Mouse (Mus musculus): Measurements from ENCODE around the gene Raf1. TPM values are rescaled to one million over a fixed set of nuclear protein-coding genes. Genes with fewer than 3 reads are reported as not detected.
A peak's percentile ranks its signal among the peaks of the same experiment; 100 is the strongest.

Raf1 gene
- polyA plus RNA-seq, 1 experiment from 2014 or later = 67.4 TPM

- Histone ChIP-seq H3K9me3 (replicated peaks; ENCODE audit: low read length) (no peaks in the 10 kb centered on the region), H3K36me3 (ENCODE audit: insufficient read depth, low read length) (no peaks in the 10 kb centered on the region), H3K27ac (peak overlapping the region; percentile 99), H3K4me1 (replicated peaks; ENCODE audit: insufficient read depth, low read length) (peaks cover 9% of the 10 kb centered on the region), H3K9ac (ENCODE audit: low read depth, low read length) (peak overlapping the region; percentile 100), H3K27me3 (ENCODE audit: insufficient read depth, low read length) (no peaks in the 10 kb centered on the region), H3K4me3 (replicated peaks; ENCODE audit: low read depth, low read length) (peak overlapping the region; percentile 99), H3K4me2 (ENCODE audit: low read length) (peak overlapping the region; percentile 90)
- no peak for TF ChIP-seq CTCF (IDR thresholded peaks at IDR 0.05; ENCODE audit: low read depth)
- no peak for ATAC-seq (replicated peaks; ENCODE audit: low FRiP score, low read depth)
- WGBS = under 1% methylated on average over 13 of the region's 13 CpGs
- DNase-seq (ENCODE audit: low spot score) = peak; percentile 22
Observed at GRCm38 (mm10) chr6:115675166-115675507, 1.3 kb downstream of the Raf1 start.

- Histone ChIP-seq H3K9me3 (replicated peaks; ENCODE audit: low read length) (no peaks in the 10 kb centered on the region), H3K9ac (ENCODE audit: low read depth, low read length) (no peak overlapping the region), H3K27ac (no peak overlapping the region), H3K36me3 (ENCODE audit: insufficient read depth, low read length) (no peaks in the 10 kb centered on the region), H3K27me3 (ENCODE audit: insufficient read depth, low read length) (no peaks in the 10 kb centered on the region), H3K4me3 (replicated peaks; ENCODE audit: low read depth, low read length) (peak overlapping the region; percentile 99), H3K4me1 (replicated peaks; ENCODE audit: insufficient read depth, low read length) (peaks cover 9% of the 10 kb centered on the region), H3K4me2 (ENCODE audit: low read length) (peak overlapping the region; percentile 90)
- ATAC-seq (replicated peaks; ENCODE audit: low FRiP score, low read depth) (no peak), DNase-seq (ENCODE audit: low spot score) (no peak)
- 29% methylated on average over 2 of the region's 2 CpGs for WGBS
- no peak for TF ChIP-seq CTCF (IDR thresholded peaks at IDR 0.05; ENCODE audit: low read depth)
Observed at GRCm38 (mm10) chr6:115674316-115674715, 2.1 kb downstream of the Raf1 start.

- Histone ChIP-seq H3K4me3 (replicated peaks; ENCODE audit: low read depth, low read length) (no peak overlapping the region), H3K27me3 (ENCODE audit: insufficient read depth, low read length) (no peaks in the 10 kb centered on the region), H3K27ac (no peak overlapping the region), H3K9ac (ENCODE audit: low read depth, low read length) (no peak overlapping the region), H3K4me1 (replicated peaks; ENCODE audit: insufficient read depth, low read length) (peaks cover 9% of the 10 kb centered on the region), H3K4me2 (ENCODE audit: low read length) (no peak overlapping the region), H3K9me3 (replicated peaks; ENCODE audit: low read length) (no peaks in the 10 kb centered on the region), H3K36me3 (ENCODE audit: insufficient read depth, low read length) (no peaks in the 10 kb centered on the region)
- no peak for TF ChIP-seq CTCF (IDR thresholded peaks at IDR 0.05; ENCODE audit: low read depth)
- ATAC-seq (replicated peaks; ENCODE audit: low FRiP score, low read depth) (no peak), DNase-seq (ENCODE audit: low spot score) (no peak)
- WGBS = 100% methylated on average over 1 of the region's 1 CpGs
Observed at GRCm38 (mm10) chr6:115672700-115673099, 3.7 kb downstream of the Raf1 start.

- H3K9ac ChIP-seq (ENCODE audit: low read depth, low read length) = no peak overlapping the region
- 77% methylated on average over 4 of the region's 4 CpGs for WGBS
- DNase-seq (ENCODE audit: low spot score) (no peak), ATAC-seq (replicated peaks; ENCODE audit: low FRiP score, low read depth) (no peak)
- no peaks in the 10 kb centered on the region for H3K36me3 ChIP-seq (ENCODE audit: insufficient read depth, low read length)
- no peaks in the 10 kb centered on the region for H3K27me3 ChIP-seq (ENCODE audit: insufficient read depth, low read length)
- H3K9me3 ChIP-seq (replicated peaks; ENCODE audit: low read length) = no peaks in the 10 kb centered on the region
- H3K4me2 ChIP-seq (ENCODE audit: low read length) = no peak overlapping the region
- no peak overlapping the region for H3K27ac ChIP-seq
- H3K4me1 ChIP-seq (replicated peaks; ENCODE audit: insufficient read depth, low read length) = no peaks in the 10 kb centered on the region
- H3K4me3 ChIP-seq (replicated peaks; ENCODE audit: low read depth, low read length) = no peak overlapping the region
- no peak for TF ChIP-seq CTCF (IDR thresholded peaks at IDR 0.05; ENCODE audit: low read depth)
Observed at GRCm38 (mm10) chr6:115666641-115667040, 9.8 kb downstream of the Raf1 start.

- no peaks in the 10 kb centered on the region for H3K27me3 ChIP-seq (ENCODE audit: insufficient read depth, low read length)
- ATAC-seq (replicated peaks; ENCODE audit: low FRiP score, low read depth) = no peak
Observed at GRCm38 (mm10) chr6:115664268-115664667, 12.2 kb downstream of the Raf1 start.

GRCm38 (mm10) chr6:115658802-115659201 lies 17.6 kb downstream of the Raf1 start:
- no peak overlapping the region for H3K4me2 ChIP-seq (ENCODE audit: low read length)
- peaks cover 3% of the 10 kb centered on the region; the same call in 1 of the 2 replicates for H3K4me1 ChIP-seq (replicated peaks; ENCODE audit: insufficient read depth, low read length)
- no peaks in the 10 kb centered on the region for H3K36me3 ChIP-seq (ENCODE audit: insufficient read depth, low read length)
- DNase-seq (ENCODE audit: low spot score) = no peak
- TF ChIP-seq CTCF (IDR thresholded peaks at IDR 0.05; ENCODE audit: low read depth) = no peak
- H3K9ac ChIP-seq (ENCODE audit: low read depth, low read length) = no peak overlapping the region
- no peaks in the 10 kb centered on the region for H3K9me3 ChIP-seq (replicated peaks; ENCODE audit: low read length)
- H3K27me3 ChIP-seq (ENCODE audit: insufficient read depth, low read length) = no peaks in the 10 kb centered on the region
- ATAC-seq (replicated peaks; ENCODE audit: low FRiP score, low read depth) = no peak
- H3K4me3 ChIP-seq (replicated peaks; ENCODE audit: low read depth, low read length) = no peak overlapping the region
- no peak overlapping the region for H3K27ac ChIP-seq

More at GRCm38 (mm10) chr6:115664268-115664667, 12.2 kb downstream of the Raf1 start:
- Histone ChIP-seq H3K9ac (ENCODE audit: low read depth, low read length) (no peak overlapping the region), H3K4me1 (replicated peaks; ENCODE audit: insufficient read depth, low read length) (no peaks in the 10 kb centered on the region), H3K27ac (no peak overlapping the region), H3K4me3 (replicated peaks; ENCODE audit: low read depth, low read length) (no peak overlapping the region), H3K36me3 (ENCODE audit: insufficient read depth, low read length) (no peaks in the 10 kb centered on the region), H3K4me2 (ENCODE audit: low read length) (no peak overlapping the region), H3K9me3 (replicated peaks; ENCODE audit: low read length) (no peaks in the 10 kb centered on the region)
- DNase-seq (ENCODE audit: low spot score) = no peak
- no peak for TF ChIP-seq CTCF (IDR thresholded peaks at IDR 0.05; ENCODE audit: low read depth)
- WGBS = 89% methylated on average over 3 of the region's 3 CpGs

GRCm38 (mm10) chr6:115653939-115654338 lies 22.5 kb downstream of the Raf1 start:
- TF ChIP-seq CTCF (IDR thresholded peaks at IDR 0.05; ENCODE audit: low read depth) = no peak
- peaks cover 21% of the 10 kb centered on the region for H3K4me1 ChIP-seq (replicated peaks; ENCODE audit: insufficient read depth, low read length)

More at GRCm38 (mm10) chr6:115653939-115654338, 22.5 kb downstream of the Raf1 start:
- H3K9ac ChIP-seq (ENCODE audit: low read depth, low read length) = no peak overlapping the region
- no peaks in the 10 kb centered on the region for H3K9me3 ChIP-seq (replicated peaks; ENCODE audit: low read length)
- H3K36me3 ChIP-seq (ENCODE audit: insufficient read depth, low read length) = no peaks in the 10 kb centered on the region
- H3K4me3 ChIP-seq (replicated peaks; ENCODE audit: low read depth, low read length) = no peak overlapping the region
- H3K27me3 ChIP-seq (ENCODE audit: insufficient read depth, low read length) = no peaks in the 10 kb centered on the region
- DNase-seq (ENCODE audit: low spot score) = no peak
- no peak overlapping the region for H3K27ac ChIP-seq
- no peak overlapping the region for H3K4me2 ChIP-seq (ENCODE audit: low read length)
- no peak for ATAC-seq (replicated peaks; ENCODE audit: low FRiP score, low read depth)
- WGBS = 38% methylated on average over 2 of the region's 2 CpGs

Data from kidney, postnatal 0 days (tissue).